Mouse (Mus musculus) hindbrain, embryonic 12.5 days (tissue): ENCODE measurements around the gene Tm9sf1. TPM values are rescaled to one million over a fixed set of nuclear protein-coding genes. Genes with fewer than 3 reads are reported as not detected.
A peak's percentile ranks its signal among the peaks of the same experiment; 100 is the strongest.

Experiments
- ATAC-seq: fragments of 200-750 bp; cut with Nextera tagmentation; 2 replicates; pipeline ENCODE4 v1.8.0; 2017; ENCODE audit warnings: moderate TSS enrichment; ENCODE audit not compliant: low FRiP score
- H3K27ac ChIP-seq: fragments of 300-500 bp; sonication (generic); 2 replicates; pipeline ENCODE4 v1.5.1; 2016; ENCODE audit warnings: mild to moderate bottlenecking
- H3K27me3 ChIP-seq: fragments of 300-500 bp; sonication (generic); 2 replicates; pipeline ENCODE4 v1.6.1; 2016; ENCODE audit warnings: mild to moderate bottlenecking
- H3K36me3 ChIP-seq: fragments of 300-500 bp; sonication (generic); 2 replicates; pipeline ENCODE4 v1.6.1; 2016; ENCODE audit warnings: mild to moderate bottlenecking
- H3K4me1 ChIP-seq: fragments of 300-500 bp; sonication (generic); 2 replicates; pipeline ENCODE4 v1.6.1; 2016
- H3K4me2 ChIP-seq: fragments of 300-500 bp; sonication (generic); replicated peaks from 2 replicates; pipeline ENCODE4 v1.6.1; 2016; ENCODE audit warnings: mild to moderate bottlenecking
- H3K4me3 ChIP-seq: fragments of 300-500 bp; sonication (generic); 2 replicates; pipeline ENCODE4 v1.5.1; 2016; ENCODE audit warnings: mild to moderate bottlenecking
- H3K9ac ChIP-seq: fragments of 300-500 bp; sonication (generic); 2 replicates; pipeline ENCODE4 v1.6.1; 2016; ENCODE audit warnings: mild to moderate bottlenecking, moderate library complexity
- H3K9me3 ChIP-seq: fragments of 300-500 bp; sonication (generic); replicated peaks from 2 replicates; pipeline ENCODE4 v1.6.1; 2016; ENCODE audit warnings: mild to moderate bottlenecking
- WGBS: fragments of 180-500 bp; shearing (Covaris S2); methylation state at CpG from one replicate; pipeline ENCODE4 v1.1.7; 2016; 5-methylcytosine and 5-hydroxymethylcytosine counted together
- polyA plus RNA-seq: library from polyadenylated mRNA; unstranded; fragments of >200 nt; fragmentation: Nextera tagmentation; extraction: Ambion mirVana; gene quantifications from 2 replicates; pipeline ENCODE4 v1.2.1, GENCODE M21; 2016

Gene Tm9sf1
- 69.4 and 69.8 TPM in 2 replicates for polyA plus RNA-seq

GRCm38 (mm10) chr14:55643060-55643907 lies at the start of gene Tm9sf1:
Gene Tm9sf1 (minus strand): TSS chr14:55643806.
- ATAC-seq: peak; percentile 91
- Histone ChIP-seq H3K36me3 (peaks cover 40% of the 10 kb centered on the region), H3K4me1 (peaks cover 19% of the 10 kb centered on the region), H3K27ac (peak within 1 kb of the TSS; percentile 96), H3K9ac (peak within 1 kb of the TSS; percentile 97), H3K9me3 (no peaks in the 10 kb centered on the region), H3K4me2 (peak within 1 kb of the TSS; percentile 88), H3K4me3 (peak within 1 kb of the TSS; percentile 93), H3K27me3 (no peaks in the 10 kb centered on the region)
- under 1% methylated on average over 88 of the region's 89 CpGs for WGBS

DNA sequence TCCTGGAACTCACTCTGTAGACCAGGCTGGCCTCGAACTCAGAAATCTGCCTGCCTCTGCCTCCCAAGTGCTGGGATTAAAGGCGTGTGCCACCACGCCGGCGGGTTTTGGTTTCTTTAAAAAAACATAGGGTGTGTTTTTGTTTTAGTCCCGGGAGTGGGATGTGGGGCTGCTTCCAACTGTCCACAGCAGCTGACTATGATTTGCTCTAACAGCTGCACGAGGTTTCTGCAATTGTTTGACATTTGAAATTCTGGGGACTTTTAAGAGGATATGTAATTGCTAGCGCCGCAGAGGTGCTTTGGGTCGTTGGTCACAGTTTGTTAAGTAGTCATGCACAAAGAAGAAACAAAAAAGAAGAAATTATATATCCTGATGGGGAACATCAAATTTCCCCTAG lies 45.8 kb upstream of the Tm9sf1 start:
- Histone ChIP-seq H3K4me2 (no peak overlapping the region), H3K27me3 (no peaks in the 10 kb centered on the region), H3K4me3 (no peak overlapping the region), H3K36me3 (no peaks in the 10 kb centered on the region), H3K9me3 (no peaks in the 10 kb centered on the region), H3K9ac (no peak overlapping the region), H3K27ac (no peak overlapping the region), H3K4me1 (no peaks in the 10 kb centered on the region)
- 76% methylated on average over 10 of the region's 10 CpGs for WGBS
- no peak for ATAC-seq

GRCm38 (mm10) chr14:55682118-55682493 lies 38.5 kb upstream of the Tm9sf1 start:
- Histone ChIP-seq H3K36me3 (peaks cover 31% of the 10 kb centered on the region), H3K27ac (no peak overlapping the region), H3K4me2 (peak overlapping the region; percentile 74), H3K4me3 (peak overlapping the region; percentile 82), H3K9me3 (no peaks in the 10 kb centered on the region), H3K9ac (0 out of 2 replicates have a peak overlapping the region, but pooled peaks have one; percentile 79), H3K27me3 (no peaks in the 10 kb centered on the region), H3K4me1 (peaks cover 11% of the 10 kb centered on the region)
- 12% methylated on average over 3 of the region's 3 CpGs for WGBS
- peak; percentile 33 for ATAC-seq

DNA sequence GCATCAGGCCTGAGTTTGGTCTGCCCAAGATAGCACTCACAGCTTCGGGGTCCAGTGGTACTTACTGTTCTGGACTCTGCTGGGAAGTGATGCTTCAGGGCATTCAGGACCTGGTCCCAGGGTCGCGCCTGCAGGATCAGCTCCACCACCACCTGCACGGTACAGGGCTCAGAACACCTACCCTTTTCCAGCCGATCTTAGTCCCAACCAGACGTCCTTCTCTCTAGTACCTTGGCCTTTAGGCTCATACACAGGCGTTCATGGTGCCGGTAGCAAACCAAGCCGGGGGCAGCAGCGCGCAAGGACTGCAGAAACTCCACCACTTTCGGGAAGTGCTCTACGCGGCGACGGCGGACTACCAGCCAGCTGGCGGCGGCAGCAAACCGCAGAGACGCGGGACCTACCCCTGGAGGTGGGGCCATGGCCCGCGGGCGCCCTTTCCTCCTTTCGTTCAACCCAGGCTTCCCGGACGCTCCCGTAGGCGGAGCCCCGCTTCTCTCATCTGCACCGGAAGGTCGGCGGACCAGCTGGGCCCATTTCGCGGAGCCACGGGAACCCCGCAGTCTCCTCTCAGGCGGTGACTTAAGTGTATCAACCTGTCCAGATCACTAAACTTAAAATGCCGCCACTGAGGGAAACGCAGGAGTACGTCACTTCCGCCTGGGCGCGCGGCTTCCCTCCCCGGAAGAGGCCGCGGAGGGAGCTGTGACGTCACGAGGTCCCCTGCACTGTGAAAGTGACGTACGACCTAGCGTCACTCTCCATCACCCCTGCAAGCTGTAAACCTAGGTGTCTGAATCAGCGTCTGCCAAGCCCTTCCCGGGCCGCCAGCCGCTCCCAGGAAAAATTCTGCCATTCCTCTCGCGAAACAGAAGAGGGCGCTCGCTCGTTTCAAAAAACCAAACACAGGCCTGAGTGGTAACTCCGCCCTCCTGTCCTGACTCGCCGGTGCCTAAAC lies 37.8 kb upstream of the Tm9sf1 start, which contains the start of gene Tinf2:
Gene Tinf2 (minus strand): TSS at position 661 of the 958 bp plus-strand sequence.
- Histone ChIP-seq H3K9ac (peak within 1 kb of the TSS; percentile 79), H3K27ac (peak within 1 kb of the TSS; percentile 80), H3K36me3 (peaks cover 38% of the 10 kb centered on the region), H3K4me1 (peaks cover 11% of the 10 kb centered on the region), H3K9me3 (no peaks in the 10 kb centered on the region), H3K4me3 (peak within 1 kb of the TSS; percentile 82), H3K4me2 (peak within 1 kb of the TSS; percentile 74), H3K27me3 (no peaks in the 10 kb centered on the region)
- under 1% methylated on average over 66 of the region's 66 CpGs for WGBS
- peak; percentile 99 for ATAC-seq

DNA sequence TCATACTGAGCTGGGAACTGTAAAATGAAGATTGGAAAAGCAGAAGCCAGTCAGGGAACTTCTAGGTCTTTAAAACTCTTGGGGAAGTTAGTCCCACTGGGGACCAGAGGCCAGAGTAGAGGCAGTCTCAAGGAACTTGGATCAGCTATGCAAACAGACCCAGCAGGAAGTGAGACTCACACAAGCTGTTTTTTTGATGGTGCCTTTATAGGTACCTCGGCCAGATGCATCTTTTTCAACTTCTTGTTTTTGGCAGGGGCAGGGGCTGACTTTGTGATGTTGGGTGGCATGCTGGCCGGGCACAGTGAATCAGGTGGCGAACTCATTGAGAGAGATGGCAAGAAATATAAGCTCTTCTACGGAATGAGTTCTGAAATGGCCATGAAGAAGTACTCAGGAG lies 34.0 kb upstream of the Tm9sf1 start:
- H3K9ac ChIP-seq: no peak overlapping the region
- H3K27ac ChIP-seq: no peak overlapping the region
- peaks cover 53% of the 10 kb centered on the region for H3K36me3 ChIP-seq
- peaks cover 15% of the 10 kb centered on the region for H3K4me1 ChIP-seq
- no peak for ATAC-seq
- H3K4me3 ChIP-seq: no peak overlapping the region
- no peaks in the 10 kb centered on the region for H3K9me3 ChIP-seq
- H3K4me2 ChIP-seq: no peak overlapping the region
- WGBS: 92% methylated on average over 4 of the region's 4 CpGs
- no peaks in the 10 kb centered on the region for H3K27me3 ChIP-seq

DNA sequence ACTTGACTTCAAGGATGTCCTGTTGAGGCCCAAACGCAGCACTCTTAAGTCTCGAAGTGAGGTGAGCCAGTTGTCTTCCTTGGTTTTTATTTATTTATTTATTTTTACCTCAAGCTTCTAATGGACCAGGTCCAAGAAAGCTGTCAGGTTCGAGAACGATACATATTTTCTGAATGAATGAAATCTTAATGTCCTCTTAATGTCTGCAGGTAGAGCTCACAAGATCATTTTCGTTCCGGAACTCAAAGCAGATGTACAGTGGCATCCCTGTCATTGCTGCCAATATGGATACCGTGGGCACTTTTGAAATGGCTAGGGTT lies 29.1 kb upstream of the Tm9sf1 start:
- H3K4me2 ChIP-seq: peak overlapping the region; percentile 91
- H3K27ac ChIP-seq: no peak overlapping the region
- no peak for ATAC-seq
- H3K9me3 ChIP-seq: no peaks in the 10 kb centered on the region
- H3K27me3 ChIP-seq: no peaks in the 10 kb centered on the region
- peaks cover 20% of the 10 kb centered on the region for H3K4me1 ChIP-seq
- H3K4me3 ChIP-seq: peak overlapping the region; percentile 78
- H3K36me3 ChIP-seq: peaks cover 32% of the 10 kb centered on the region
- WGBS: 86% methylated on average over 7 of the region's 7 CpGs
- H3K9ac ChIP-seq: peak overlapping the region; percentile 73; the same call in 1 of the 2 replicates

DNA sequence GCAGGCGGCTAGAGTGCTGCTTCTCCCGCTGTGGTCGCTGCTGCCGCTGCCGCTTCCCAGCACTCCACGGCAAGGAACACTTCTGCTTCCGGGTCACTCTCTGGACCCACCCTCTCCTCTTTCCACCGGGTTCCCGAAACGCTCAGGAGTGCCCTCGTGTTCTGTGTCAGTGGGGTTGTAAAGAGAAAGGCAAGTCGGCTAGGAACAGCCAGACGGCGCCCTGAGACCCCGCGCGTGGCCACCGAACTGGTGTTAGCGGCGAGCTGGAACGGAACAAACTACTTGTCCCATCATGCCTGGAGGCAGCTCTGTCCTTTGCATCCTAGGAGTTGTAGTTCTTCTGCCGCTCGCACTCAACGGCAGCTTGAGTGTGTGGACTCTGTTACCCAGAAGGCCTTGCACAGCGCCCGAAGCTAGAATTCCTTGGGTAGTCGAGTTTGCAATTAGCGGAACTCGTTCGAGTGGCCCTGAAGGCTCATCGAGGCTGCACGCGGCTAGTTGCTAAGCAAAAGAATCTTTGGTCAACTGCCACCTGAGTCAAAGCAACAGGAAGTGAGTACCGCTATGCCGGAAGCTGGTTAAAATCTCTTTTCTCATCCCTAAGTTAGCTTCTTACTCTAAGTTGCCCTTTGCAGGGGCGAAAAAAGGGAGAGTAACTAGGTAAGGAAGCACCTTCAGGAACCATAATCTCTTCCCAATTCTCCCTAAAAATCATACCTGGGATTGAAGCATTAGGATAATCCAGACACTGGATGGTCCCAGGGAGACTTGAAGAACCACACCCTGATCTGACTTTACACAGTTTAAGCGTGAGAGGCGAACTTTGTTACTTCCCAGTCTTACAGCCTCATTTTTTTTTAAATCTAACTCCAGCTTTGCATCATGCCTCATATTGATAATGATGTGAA lies 28.5 kb upstream of the Tm9sf1 start, which contains the start of the genes Gmpr2 and Nedd8:
Gene Gmpr2 (plus strand): TSS at position 109 of the 908 bp plus-strand sequence.
Gene Nedd8 (minus strand): TSS at position 292 of the 908 bp plus-strand sequence.
- WGBS: under 1% methylated on average over 38 of the region's 38 CpGs
- peak; percentile 98 for ATAC-seq
- Histone ChIP-seq H3K27ac (peak within 1 kb of the TSS; percentile 90), H3K27me3 (no peaks in the 10 kb centered on the region), H3K9ac (peak within 1 kb of the TSS; percentile 73), H3K36me3 (peaks cover 26% of the 10 kb centered on the region), H3K4me3 (peak within 1 kb of the TSS; percentile 78), H3K9me3 (no peaks in the 10 kb centered on the region), H3K4me1 (peaks cover 20% of the 10 kb centered on the region), H3K4me2 (peak within 1 kb of the TSS; percentile 91)

DNA sequence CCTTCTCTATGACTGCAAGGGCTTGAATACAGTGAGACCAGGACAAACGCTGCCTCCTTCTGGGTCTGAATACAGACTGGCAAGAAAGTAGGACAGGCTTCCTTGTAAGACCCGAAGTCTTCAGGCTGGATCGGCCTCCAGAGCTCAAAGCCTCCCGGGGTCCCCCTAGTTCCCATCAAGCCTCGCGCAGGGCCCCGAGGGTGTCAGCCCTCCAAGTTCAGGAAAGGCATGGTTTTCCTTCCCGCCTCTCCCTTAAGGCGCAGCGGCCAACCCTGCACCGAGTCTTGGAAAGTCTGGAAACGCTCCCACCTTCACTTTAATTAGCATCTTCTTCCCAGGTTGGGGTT lies 27.9 kb upstream of the Tm9sf1 start:
- H3K9me3 ChIP-seq: no peaks in the 10 kb centered on the region
- under 1% methylated on average over 12 of the region's 12 CpGs for WGBS
- ATAC-seq: peak; percentile 71

DNA sequence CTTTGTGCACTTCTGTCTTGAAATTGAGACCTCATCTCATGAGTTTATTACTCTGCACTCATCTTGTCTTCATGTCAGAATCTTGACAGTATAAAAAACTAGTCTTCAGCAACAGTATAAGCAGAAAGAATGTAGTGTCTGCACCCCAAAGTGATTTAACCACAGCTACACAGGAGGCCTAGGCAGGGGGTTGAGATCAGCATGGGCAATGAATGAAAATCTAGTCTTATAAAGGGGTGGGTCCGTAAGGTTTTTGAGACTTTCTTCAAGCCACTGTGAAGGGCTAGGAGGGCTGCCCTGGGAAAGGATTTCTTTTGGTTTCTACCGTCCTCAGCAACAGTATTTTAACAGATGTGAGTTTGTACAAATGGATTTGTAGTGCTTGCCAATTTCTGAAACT lies 17.0 kb upstream of the Tm9sf1 start:
- H3K4me3 ChIP-seq: peak overlapping the region; percentile 53
- H3K9ac ChIP-seq: no peak overlapping the region
- H3K4me1 ChIP-seq: peaks cover 3% of the 10 kb centered on the region
- no peaks in the 10 kb centered on the region for H3K9me3 ChIP-seq
- WGBS: 42% methylated on average over 2 of the region's 2 CpGs
- peak overlapping the region; percentile 51; the same call in 1 of the 2 replicates for H3K4me2 ChIP-seq
- H3K27me3 ChIP-seq: no peaks in the 10 kb centered on the region
- peaks cover 34% of the 10 kb centered on the region for H3K36me3 ChIP-seq
- H3K27ac ChIP-seq: no peak overlapping the region
- peak; percentile 17; the same call in 1 of the 2 replicates for ATAC-seq

More for the DNA sequence above, 27.9 kb upstream of the Tm9sf1 start:
- Histone ChIP-seq H3K4me1 (peaks cover 20% of the 10 kb centered on the region), H3K4me2 (peak overlapping the region; percentile 91), H3K36me3 (peaks cover 20% of the 10 kb centered on the region), H3K27ac (peak overlapping the region; percentile 90), H3K27me3 (no peaks in the 10 kb centered on the region), H3K9ac (peak overlapping the region; percentile 73), H3K4me3 (peak overlapping the region; percentile 78)

DNA sequence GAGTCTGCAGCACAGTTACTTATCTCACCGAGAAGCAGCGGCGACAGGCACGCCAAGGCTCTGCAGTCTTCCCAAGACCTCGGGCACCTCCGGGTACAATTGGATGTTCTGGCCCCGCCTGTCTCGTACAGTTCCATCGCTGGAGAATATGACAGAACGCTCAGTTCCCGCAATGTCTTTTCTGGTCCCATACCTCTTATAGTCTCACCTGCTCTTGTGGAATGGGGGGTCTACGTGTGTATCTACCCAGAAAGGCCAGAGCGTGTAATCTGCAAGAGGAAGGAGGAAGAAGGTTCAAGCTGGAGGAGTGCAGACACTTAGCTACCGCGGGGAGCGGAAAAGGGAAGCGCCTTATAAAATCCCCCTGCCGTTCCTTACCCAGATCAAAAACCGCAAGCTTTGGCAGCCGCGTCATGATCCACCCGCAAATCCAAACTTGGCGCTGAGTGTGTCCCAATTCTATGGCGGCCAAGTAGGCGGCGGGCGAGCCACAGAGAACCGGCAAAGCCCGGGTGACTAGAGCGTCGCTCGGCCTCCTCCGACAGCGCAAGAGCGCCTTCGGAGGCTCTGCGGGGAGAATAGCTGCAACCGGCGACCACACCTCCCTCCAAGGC lies 16.5 kb upstream of the Tm9sf1 start, which contains the start of gene Mdp1:
Gene Mdp1 (minus strand): TSS at position 549 of the 614 bp plus-strand sequence.
- peak; percentile 93 for ATAC-seq
- peak within 1 kb of the TSS; percentile 69 for H3K27ac ChIP-seq
- under 1% methylated on average over 39 of the region's 39 CpGs for WGBS

GRCm38 (mm10) chr14:55658011-55658410 lies 14.4 kb upstream of the Tm9sf1 start:
- no peak overlapping the region for H3K4me3 ChIP-seq
- 95% methylated on average over 5 of the region's 5 CpGs for WGBS
- peaks cover 3% of the 10 kb centered on the region for H3K4me1 ChIP-seq
- ATAC-seq: no peak
- no peaks in the 10 kb centered on the region for H3K27me3 ChIP-seq
- H3K9ac ChIP-seq: no peak overlapping the region
- no peak overlapping the region for H3K4me2 ChIP-seq
- peaks cover 24% of the 10 kb centered on the region for H3K36me3 ChIP-seq
- H3K9me3 ChIP-seq: no peaks in the 10 kb centered on the region
- no peak overlapping the region for H3K27ac ChIP-seq

More for the DNA sequence above, 16.5 kb upstream of the Tm9sf1 start, which contains the start of gene Mdp1:
- peak within 1 kb of the TSS; percentile 51 for H3K4me2 ChIP-seq
- H3K36me3 ChIP-seq: peaks cover 34% of the 10 kb centered on the region
- H3K4me3 ChIP-seq: peak within 1 kb of the TSS; percentile 53
- H3K4me1 ChIP-seq: peaks cover 3% of the 10 kb centered on the region
- peak within 1 kb of the TSS; percentile 66 for H3K9ac ChIP-seq
- H3K9me3 ChIP-seq: no peaks in the 10 kb centered on the region
- H3K27me3 ChIP-seq: no peaks in the 10 kb centered on the region
